Mouse (Mus musculus): ENCODE measurements around the gene H2al1g. TPM values are rescaled to one million over a fixed set of nuclear protein-coding genes. Genes with fewer than 3 reads are reported as not detected.
"Not testable (repeated sequence)": the region's sequence is repeated elsewhere in the genome, so short reads cannot be mapped to it uniquely, and the experiment has no call there.

The H2al1g gene
- not detected in 2 replicates for polyA plus RNA-seq (2012; rRNA removed)

DNA sequence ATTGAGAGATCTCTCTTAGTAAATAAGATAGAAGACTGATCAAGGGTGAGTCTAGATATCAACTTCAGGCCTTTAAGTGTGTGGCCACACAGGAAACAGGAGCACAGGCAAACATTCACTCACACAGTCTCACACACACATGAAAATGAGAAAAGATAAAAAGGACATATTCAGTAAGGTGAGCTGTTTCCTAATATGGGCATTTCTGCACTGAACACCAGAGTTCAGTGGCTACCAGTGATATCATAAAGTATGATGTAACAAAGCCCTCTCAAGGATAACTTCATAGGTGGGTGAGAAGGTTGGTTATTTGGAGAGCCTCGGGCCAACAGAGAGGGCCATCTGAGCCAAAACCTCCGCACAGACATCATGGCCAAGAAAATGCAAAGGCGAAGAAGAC lies at the start of gene H2al1g:
H2al1g (plus strand) TSS at position 301 of the 400 bp plus-strand sequence.
- not testable (repeated sequence) for DNase-seq (ENCODE audit: extremely low spot score in 1 of 2, low spot score in 1 of 2)

DNA sequence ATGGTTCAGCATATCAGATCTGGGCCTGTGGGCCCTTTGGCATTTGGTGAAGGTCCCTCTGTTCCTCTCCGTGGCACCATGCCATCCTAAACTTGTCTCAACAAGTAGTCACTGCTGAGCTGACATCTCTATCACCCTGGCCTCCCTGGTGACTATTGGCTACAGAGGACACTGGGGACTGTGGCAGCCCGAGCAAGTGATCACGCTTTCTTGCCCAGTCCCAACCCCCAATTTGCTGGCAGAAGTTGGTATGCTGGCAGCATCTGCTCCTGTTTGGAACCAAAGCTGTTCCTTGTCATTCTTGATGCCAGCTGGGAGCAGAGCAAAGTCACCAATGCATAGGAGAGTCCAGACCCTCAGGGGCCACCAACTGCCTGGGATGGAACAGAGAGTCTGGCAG lies 49.0 kb upstream of the H2al1g start:
- DNase-seq (ENCODE audit: extremely low spot score in 1 of 2, low spot score in 1 of 2), result peak in 1 of 2 experiments; percentile 29

- DNase-seq (ENCODE audit: extremely low spot score in 1 of 2, low spot score in 1 of 2), result no peak
Measured at GRCm38 (mm10) chrX:11273190-11273589, 44.9 kb upstream of the H2al1g start.

- no peak for DNase-seq (ENCODE audit: extremely low spot score in 1 of 2, low spot score in 1 of 2)
Measured at GRCm38 (mm10) chrX:11277083-11277482, 41.0 kb upstream of the H2al1g start.

DNA sequence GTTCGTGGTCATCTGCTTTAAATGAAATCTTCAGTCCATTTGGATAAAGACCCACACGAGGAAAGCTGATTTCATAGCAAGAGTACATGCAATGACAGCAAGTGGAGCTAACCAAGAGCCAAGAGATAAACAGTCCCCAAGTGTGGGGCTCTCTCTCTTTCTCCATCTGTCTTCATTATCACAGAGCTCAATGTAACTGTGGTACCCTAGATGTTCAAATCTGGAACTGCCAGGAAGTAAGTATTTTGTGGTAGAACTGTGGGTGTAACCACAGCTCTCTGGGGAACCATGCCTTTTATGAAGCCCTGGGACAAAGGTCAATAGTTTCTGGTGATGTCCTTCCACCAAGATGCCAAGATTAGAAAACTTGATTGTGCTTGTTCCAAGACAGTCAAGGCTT lies 37.3 kb upstream of the H2al1g start:
- DNase-seq (ENCODE audit: extremely low spot score in 1 of 2, low spot score in 1 of 2), result no peak

DNA sequence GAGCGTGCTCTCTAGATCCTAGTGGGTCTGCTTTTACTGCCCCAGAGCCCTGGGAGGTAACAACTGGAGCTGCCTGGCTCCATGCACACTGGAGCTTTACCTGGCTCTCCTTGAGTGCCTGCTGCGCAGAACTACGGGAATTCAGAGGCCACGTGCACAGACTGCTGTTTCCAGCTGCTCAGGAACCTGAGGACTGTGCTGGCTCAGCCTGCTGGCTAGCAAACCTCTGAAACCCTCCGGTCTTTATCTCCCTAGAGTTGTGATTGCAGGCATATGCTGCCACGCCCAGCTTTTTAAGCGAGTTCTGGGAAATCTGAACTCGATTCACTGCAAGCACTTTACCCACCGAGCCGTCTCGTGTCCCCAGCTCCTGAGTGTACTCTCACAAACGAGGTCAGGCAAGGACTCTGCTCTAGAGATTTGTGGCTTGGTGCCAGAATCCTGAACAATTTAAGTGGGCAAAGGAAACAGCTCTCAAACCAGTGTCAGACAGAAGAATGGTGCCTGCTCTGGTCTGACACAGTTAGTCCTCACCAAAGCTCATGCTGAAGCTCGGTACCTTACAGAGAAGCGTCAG lies 29.7 kb upstream of the H2al1g start:
- no peak for DNase-seq (ENCODE audit: extremely low spot score in 1 of 2, low spot score in 1 of 2)

- no peak for DNase-seq (ENCODE audit: extremely low spot score in 1 of 2, low spot score in 1 of 2)
Measured at GRCm38 (mm10) chrX:11289244-11289643, 28.8 kb upstream of the H2al1g start.

DNA sequence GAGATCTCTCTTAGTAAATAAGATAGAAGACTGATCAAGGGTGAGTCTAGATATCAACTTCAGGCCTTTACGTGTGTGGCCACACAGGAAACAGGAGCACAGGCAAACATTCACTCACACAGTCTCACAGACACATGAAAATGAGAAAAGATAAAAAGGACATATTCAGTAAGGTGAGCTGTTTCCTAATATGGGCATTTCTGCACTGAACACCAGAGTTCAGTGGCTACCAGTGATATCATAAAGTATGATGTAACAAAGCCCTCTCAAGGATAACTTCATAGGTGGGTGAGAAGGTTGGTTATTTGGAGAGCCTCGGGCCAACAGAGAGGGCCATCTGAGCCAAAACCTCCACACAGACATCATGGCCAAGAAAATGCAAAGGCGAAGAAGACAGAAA lies 19.1 kb upstream of the H2al1g start, which contains the start of gene H2al1a:
H2al1a (plus strand) TSS at position 301 of the 400 bp plus-strand sequence.
- DNase-seq (ENCODE audit: extremely low spot score in 1 of 2, low spot score in 1 of 2), result not testable (repeated sequence)

GRCm38 (mm10) chrX:11302132-11302531 lies 15.9 kb upstream of the H2al1g start, which contains the start of gene H2al1b:
Gene H2al1b, plus strand, starts transcription at chrX:11302432.
- not testable (repeated sequence) for DNase-seq (ENCODE audit: extremely low spot score in 1 of 2, low spot score in 1 of 2)

DNA sequence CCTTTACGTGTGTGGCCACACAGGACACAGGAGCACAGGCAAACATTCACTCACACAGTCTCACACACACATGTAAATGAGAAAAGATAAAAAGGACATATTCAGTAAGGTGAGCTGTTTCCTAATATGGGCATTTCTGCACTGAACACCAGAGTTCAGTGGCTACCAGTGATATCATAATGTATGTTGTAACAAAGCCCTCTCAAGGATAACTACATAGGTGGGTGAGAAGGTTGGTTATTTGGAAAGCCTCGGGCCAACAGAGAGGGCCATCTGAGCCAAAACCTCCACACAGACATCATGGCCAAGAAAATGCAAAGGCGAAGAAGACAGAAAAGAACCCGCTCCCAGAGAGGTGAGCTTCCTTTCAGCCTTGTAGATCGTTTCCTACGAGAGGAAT lies 12.7 kb upstream of the H2al1g start, which contains the start of gene H2al1c:
H2al1c (plus strand) TSS at position 301 of the 400 bp plus-strand sequence.
- DNase-seq (ENCODE audit: extremely low spot score in 1 of 2, low spot score in 1 of 2), result not testable (repeated sequence)

DNA sequence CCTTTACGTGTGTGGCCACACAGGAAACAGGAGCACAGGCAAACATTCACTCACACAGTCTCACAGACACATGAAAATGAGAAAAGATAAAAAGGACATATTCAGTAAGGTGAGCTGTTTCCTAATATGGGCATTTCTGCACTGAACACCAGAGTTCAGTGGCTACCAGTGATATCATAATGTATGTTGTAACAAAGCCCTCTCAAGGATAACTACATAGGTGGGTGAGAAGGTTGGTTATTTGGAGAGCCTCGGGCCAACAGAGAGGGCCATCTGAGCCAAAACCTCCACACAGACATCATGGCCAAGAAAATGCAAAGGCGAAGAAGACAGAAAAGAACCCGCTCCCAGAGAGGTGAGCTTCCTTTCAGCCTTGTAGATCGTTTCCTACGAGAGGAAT lies 9.5 kb upstream of the H2al1g start, which contains the start of gene H2al1d:
H2al1d (plus strand) TSS at position 301 of the 400 bp plus-strand sequence.
- not testable (repeated sequence) for DNase-seq (ENCODE audit: extremely low spot score in 1 of 2, low spot score in 1 of 2)

- DNase-seq (ENCODE audit: extremely low spot score in 1 of 2, low spot score in 1 of 2), result not testable (repeated sequence)
Measured at GRCm38 (mm10) chrX:11311634-11312033, 6.4 kb upstream of the H2al1g start, which contains the start of gene H2al1e. Gene H2al1e, plus strand, starts transcription at chrX:11311934.

- not testable (repeated sequence) for DNase-seq (ENCODE audit: extremely low spot score in 1 of 2, low spot score in 1 of 2)
Measured at GRCm38 (mm10) chrX:11314858-11315257, 3.2 kb upstream of the H2al1g start, which contains the start of gene H2al1f. Gene H2al1f, plus strand, starts transcription at chrX:11315158.

DNA sequence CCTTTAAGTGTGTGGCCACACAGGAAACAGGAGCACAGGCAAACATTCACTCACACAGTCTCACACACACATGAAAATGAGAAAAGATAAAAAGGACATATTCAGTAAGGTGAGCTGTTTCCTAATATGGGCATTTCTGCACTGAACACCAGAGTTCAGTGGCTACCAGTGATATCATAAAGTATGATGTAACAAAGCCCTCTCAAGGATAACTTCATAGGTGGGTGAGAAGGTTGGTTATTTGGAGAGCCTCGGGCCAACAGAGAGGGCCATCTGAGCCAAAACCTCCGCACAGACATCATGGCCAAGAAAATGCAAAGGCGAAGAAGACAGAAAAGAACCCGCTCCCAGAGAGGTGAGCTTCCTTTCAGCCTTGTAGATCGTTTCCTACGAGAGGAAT lies 3.1 kb downstream of the H2al1g start, which contains the start of gene H2al1h:
H2al1h (plus strand) TSS at position 301 of the 400 bp plus-strand sequence.
- DNase-seq (ENCODE audit: extremely low spot score in 1 of 2, low spot score in 1 of 2), result not testable (repeated sequence)

- not testable (repeated sequence) for DNase-seq (ENCODE audit: extremely low spot score in 1 of 2, low spot score in 1 of 2)
Measured at GRCm38 (mm10) chrX:11324359-11324758, 6.3 kb downstream of the H2al1g start, which contains the start of gene H2al1i. Gene H2al1i, plus strand, starts transcription at chrX:11324659.

- not testable (repeated sequence) for DNase-seq (ENCODE audit: extremely low spot score in 1 of 2, low spot score in 1 of 2)
Measured at GRCm38 (mm10) chrX:11327522-11327921, 9.5 kb downstream of the H2al1g start, which contains the start of gene H2al1j. Gene H2al1j, plus strand, starts transcription at chrX:11327822.

- no peak for DNase-seq (ENCODE audit: extremely low spot score in 1 of 2, low spot score in 1 of 2)
Measured at GRCm38 (mm10) chrX:11345762-11346161, 27.7 kb downstream of the H2al1g start.

GRCm38 (mm10) chrX:11346756-11347155 lies 28.7 kb downstream of the H2al1g start:
- DNase-seq (ENCODE audit: extremely low spot score in 1 of 2, low spot score in 1 of 2), result no peak

GRCm38 (mm10) chrX:11360823-11361222 lies 42.8 kb downstream of the H2al1g start:
- DNase-seq (ENCODE audit: extremely low spot score in 1 of 2, low spot score in 1 of 2), result no peak

GRCm38 (mm10) chrX:11361261-11361660 lies 43.2 kb downstream of the H2al1g start:
- no peak for DNase-seq (ENCODE audit: extremely low spot score in 1 of 2, low spot score in 1 of 2)

- no peak for DNase-seq (ENCODE audit: extremely low spot score in 1 of 2, low spot score in 1 of 2)
Measured at GRCm38 (mm10) chrX:11363890-11364289, 45.8 kb downstream of the H2al1g start.

DNA sequence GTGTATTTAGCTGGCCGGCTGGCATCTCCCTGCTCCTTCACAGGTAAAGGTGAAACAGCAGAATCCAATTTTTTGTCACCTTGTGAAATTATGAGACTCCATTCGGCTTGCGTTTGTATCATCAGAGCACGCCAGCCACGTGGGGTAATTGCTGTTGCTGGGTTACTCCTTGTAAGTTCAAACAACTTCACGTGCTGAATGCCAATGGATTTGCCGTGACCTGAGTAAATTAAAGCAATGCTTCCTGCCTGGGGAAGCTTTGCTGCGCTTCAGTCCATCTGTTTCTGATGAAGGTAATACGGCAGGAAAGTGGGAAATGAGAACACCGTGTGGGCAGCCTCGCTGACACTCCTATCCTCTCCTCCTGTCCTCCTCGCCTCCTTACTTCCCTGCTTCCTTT lies 47.1 kb downstream of the H2al1g start:
- no peak for DNase-seq (ENCODE audit: extremely low spot score in 1 of 2, low spot score in 1 of 2)
